Mouse (Mus musculus): ENCODE results near the gene Rab11fip4. TPM values are rescaled to one million over a fixed set of nuclear protein-coding genes. Genes with fewer than 3 reads are reported as not detected.

The Rab11fip4 gene
- polyA plus RNA-seq, 1 experiment from 2014 or later: 5.5 TPM

GRCm38 (mm10) chr11:79737126-79737697 is 146.2 kb downstream of the Rab11fip4 start:
- Histone ChIP-seq H3K4me2 (no peak overlapping the region), H3K27ac (peak overlapping the region; percentile 86), H3K9me3 (no peaks in the 10 kb centered on the region), H3K9ac (no peak overlapping the region), H3K4me3 (no peak overlapping the region), H3K36me3 (peaks cover 2% of the 10 kb centered on the region; the same call in 1 of the 2 replicates), H3K4me1 (peaks cover 32% of the 10 kb centered on the region), H3K27me3 (no peaks in the 10 kb centered on the region)
- 51% methylated on average over 12 of the region's 12 CpGs for WGBS
- ATAC-seq (ENCODE audit: insufficient number of reproducible peaks, low FRiP score, low TSS enrichment, low read depth): peak; percentile 20; the same call in 1 of the 2 replicates

- peaks cover 32% of the 10 kb centered on the region for H3K4me1 ChIP-seq
- no peak overlapping the region for H3K4me2 ChIP-seq
- H3K9me3 ChIP-seq: no peaks in the 10 kb centered on the region
- no peak overlapping the region for H3K4me3 ChIP-seq
- WGBS: 75% methylated on average over 6 of the region's 6 CpGs
- ATAC-seq (ENCODE audit: insufficient number of reproducible peaks, low FRiP score, low TSS enrichment, low read depth): no peak
- no peaks in the 10 kb centered on the region for H3K27me3 ChIP-seq
- H3K27ac ChIP-seq: peak overlapping the region; percentile 86
- H3K9ac ChIP-seq: no peak overlapping the region
- peaks cover 2% of the 10 kb centered on the region; the same call in 1 of the 2 replicates for H3K36me3 ChIP-seq
Measured at GRCm38 (mm10) chr11:79737865-79738502, 147.0 kb downstream of the Rab11fip4 start.

GRCm38 (mm10) chr11:79738725-79739558 is 147.9 kb downstream of the Rab11fip4 start:
- Histone ChIP-seq H3K36me3 (0 out of 2 replicates have a peak, but pooled peaks cover 2% of the 10 kb centered on the region), H3K4me3 (no peak overlapping the region), H3K27me3 (no peaks in the 10 kb centered on the region), H3K9me3 (no peaks in the 10 kb centered on the region), H3K4me1 (peaks cover 32% of the 10 kb centered on the region), H3K9ac (no peak overlapping the region), H3K27ac (peak overlapping the region; percentile 86), H3K4me2 (no peak overlapping the region)
- peak; percentile 89 for ATAC-seq (ENCODE audit: insufficient number of reproducible peaks, low FRiP score, low TSS enrichment, low read depth)
- WGBS: 47% methylated on average over 19 of the region's 19 CpGs

GRCm38 (mm10) chr11:79740740-79741512 is 149.9 kb downstream of the Rab11fip4 start:
- Histone ChIP-seq H3K9me3 (no peaks in the 10 kb centered on the region), H3K36me3 (no peaks in the 10 kb centered on the region), H3K4me3 (no peak overlapping the region), H3K27me3 (no peaks in the 10 kb centered on the region), H3K4me1 (peaks cover 32% of the 10 kb centered on the region), H3K27ac (no peak overlapping the region), H3K4me2 (no peak overlapping the region), H3K9ac (no peak overlapping the region)
- 83% methylated on average over 10 of the region's 10 CpGs for WGBS
- ATAC-seq (ENCODE audit: insufficient number of reproducible peaks, low FRiP score, low TSS enrichment, low read depth): no peak

- no peaks in the 10 kb centered on the region for H3K36me3 ChIP-seq
- H3K27me3 ChIP-seq: no peaks in the 10 kb centered on the region
- no peaks in the 10 kb centered on the region for H3K4me1 ChIP-seq
- H3K4me2 ChIP-seq: no peak overlapping the region
- no peak for ATAC-seq (ENCODE audit: insufficient number of reproducible peaks, low FRiP score, low TSS enrichment, low read depth)
- WGBS: 64% methylated on average over 11 of the region's 11 CpGs
- H3K9ac ChIP-seq: no peak overlapping the region
- H3K9me3 ChIP-seq: no peaks in the 10 kb centered on the region
- no peak overlapping the region for H3K4me3 ChIP-seq
- H3K27ac ChIP-seq: no peak overlapping the region
Measured at GRCm38 (mm10) chr11:79746552-79747102, 155.6 kb downstream of the Rab11fip4 start.

MicroRNA genes within 50 kb of the gene (microRNA counts, 519-probe panel; counts per million panel counts)
- 2,274 counts per million, percentile 44 among the panel's probes with 10 or more counts for microRNA mmu-miR-193
- 3,587 counts per million, percentile 84 among the panel's probes with 10 or more counts for microRNA mmu-miR-365

Small RNAs within 50 kb of the gene (microRNA-seq; reads per million reads assigned to microRNA genes)
- gene Mir193a (17.4 reads per million, percentile 32 among the genes with 10 or more reads in this experiment), gene Mir365-2 (3.3 reads per million, percentile 9 among the genes with 10 or more reads in this experiment)

Other genes starting within 250 kb of the Rab11fip4 start
- 0.17 and 0.20 TPM in 2 replicates for gene Omg, start 87.1 kb upstream of the Rab11fip4 start, polyA plus RNA-seq (2015; fragmentation: Nextera tagmentation; extraction: Ambion mirVana)
- gene Evi2b, start 67.5 kb upstream of the Rab11fip4 start, polyA plus RNA-seq (2015; fragmentation: Nextera tagmentation; extraction: Ambion mirVana): 1.1 and 1.6 TPM in 2 replicates
- gene Evi2, start 60.6 kb upstream of the Rab11fip4 start, polyA plus RNA-seq (2015; fragmentation: Nextera tagmentation; extraction: Ambion mirVana): 0.53 and 0.64 TPM in 2 replicates
- 6.4 and 7.1 TPM in 2 replicates for gene Evi2a, start 60.6 kb upstream of the Rab11fip4 start, polyA plus RNA-seq (2015; fragmentation: Nextera tagmentation; extraction: Ambion mirVana)

Data from limb, embryonic 15.5 days (tissue).